Mouse (Mus musculus): ENCODE results near the gene Degs1. TPM values are rescaled to one million over a fixed set of nuclear protein-coding genes. Genes with fewer than 3 reads are reported as not detected.

Degs1 gene
- 64.3 and 69.1 TPM in 2 replicates for polyA plus RNA-seq (2016; fragmentation: Nextera tagmentation; extraction: Ambion mirVana)

- WGBS = under 1% methylated on average over 94 of the region's 94 CpGs
- peaks cover 18% of the 10 kb centered on the region for H3K27me3 ChIP-seq (ENCODE audit: poor library complexity, severe bottlenecking)
- DNase-seq (ENCODE audit: extremely low spot score, low spot score) = peak; percentile 92
- peaks cover 34% of the 10 kb centered on the region for H3K4me1 ChIP-seq
- peak within 1 kb of the TSS; percentile 97 for H3K27ac ChIP-seq
- H3K36me3 ChIP-seq (replicated peaks) = peaks cover 21% of the 10 kb centered on the region
- peak within 1 kb of the TSS; percentile 85 for H3K4me3 ChIP-seq
- H3K9me3 ChIP-seq = no peaks in the 10 kb centered on the region
Measured at GRCm38 (mm10) chr1:182282091-182283075, at the start of gene Degs1. Degs1 (minus strand) TSS chr1:182282804.

GRCm38 (mm10) chr1:182325919-182326318 lies 43.3 kb upstream of the Degs1 start:
- Histone ChIP-seq H3K36me3 (replicated peaks) (peaks cover 91% of the 10 kb centered on the region), H3K27ac (no peak overlapping the region), H3K27me3 (ENCODE audit: poor library complexity, severe bottlenecking) (no peaks in the 10 kb centered on the region), H3K9me3 (peaks cover 2% of the 10 kb centered on the region; the same call in 1 of the 2 replicates), H3K4me1 (no peaks in the 10 kb centered on the region), H3K4me3 (no peak overlapping the region)
- WGBS = 95% methylated on average over 1 of the region's 1 CpGs
- DNase-seq (ENCODE audit: extremely low spot score, low spot score) = no peak

- no peak for DNase-seq (ENCODE audit: extremely low spot score, low spot score)
- no peaks in the 10 kb centered on the region for H3K27me3 ChIP-seq (ENCODE audit: poor library complexity, severe bottlenecking)
- no peak overlapping the region for H3K27ac ChIP-seq
- H3K36me3 ChIP-seq (replicated peaks) = peaks cover 100% of the 10 kb centered on the region
- peaks cover 2% of the 10 kb centered on the region; the same call in 1 of the 2 replicates for H3K9me3 ChIP-seq
- no peaks in the 10 kb centered on the region for H3K4me1 ChIP-seq
- WGBS = 94% methylated on average over 7 of the region's 7 CpGs
- no peak overlapping the region for H3K4me3 ChIP-seq
Measured at GRCm38 (mm10) chr1:182324552-182324951, 41.9 kb upstream of the Degs1 start.

- H3K36me3 ChIP-seq (replicated peaks) = peaks cover 100% of the 10 kb centered on the region
- no peaks in the 10 kb centered on the region for H3K27me3 ChIP-seq (ENCODE audit: poor library complexity, severe bottlenecking)
- WGBS = 92% methylated on average over 3 of the region's 3 CpGs
- H3K27ac ChIP-seq = no peak overlapping the region
- no peaks in the 10 kb centered on the region for H3K4me1 ChIP-seq
- peaks cover 2% of the 10 kb centered on the region; the same call in 1 of the 2 replicates for H3K9me3 ChIP-seq
- H3K4me3 ChIP-seq = no peak overlapping the region
- DNase-seq (ENCODE audit: extremely low spot score, low spot score) = no peak
Measured at GRCm38 (mm10) chr1:182323139-182323538, 40.5 kb upstream of the Degs1 start.

- no peaks in the 10 kb centered on the region for H3K4me1 ChIP-seq
- peaks cover 88% of the 10 kb centered on the region for H3K36me3 ChIP-seq (replicated peaks)
- no peak for DNase-seq (ENCODE audit: extremely low spot score, low spot score)
- WGBS = 95% methylated on average over 5 of the region's 5 CpGs
- no peak overlapping the region for H3K27ac ChIP-seq
- H3K9me3 ChIP-seq = peaks cover 11% of the 10 kb centered on the region
- H3K4me3 ChIP-seq = no peak overlapping the region
- no peaks in the 10 kb centered on the region for H3K27me3 ChIP-seq (ENCODE audit: poor library complexity, severe bottlenecking)
Measured at GRCm38 (mm10) chr1:182314201-182314600, 31.6 kb upstream of the Degs1 start.

GRCm38 (mm10) chr1:182313181-182313580 lies 30.6 kb upstream of the Degs1 start:
- Histone ChIP-seq H3K27ac (no peak overlapping the region), H3K9me3 (peaks cover 11% of the 10 kb centered on the region), H3K4me1 (no peaks in the 10 kb centered on the region), H3K4me3 (no peak overlapping the region), H3K27me3 (ENCODE audit: poor library complexity, severe bottlenecking) (no peaks in the 10 kb centered on the region), H3K36me3 (replicated peaks) (peaks cover 78% of the 10 kb centered on the region)
- 92% methylated on average over 8 of the region's 8 CpGs for WGBS
- DNase-seq (ENCODE audit: extremely low spot score, low spot score) = no peak

GRCm38 (mm10) chr1:182311376-182311775 lies 28.8 kb upstream of the Degs1 start:
- peaks cover 60% of the 10 kb centered on the region for H3K36me3 ChIP-seq (replicated peaks)
- WGBS = 94% methylated on average over 5 of the region's 5 CpGs
- no peaks in the 10 kb centered on the region for H3K27me3 ChIP-seq (ENCODE audit: poor library complexity, severe bottlenecking)
- no peak for DNase-seq (ENCODE audit: extremely low spot score, low spot score)
- H3K4me1 ChIP-seq = no peaks in the 10 kb centered on the region
- peaks cover 11% of the 10 kb centered on the region for H3K9me3 ChIP-seq
- H3K27ac ChIP-seq = no peak overlapping the region
- H3K4me3 ChIP-seq = no peak overlapping the region

- 87% methylated on average over 2 of the region's 2 CpGs for WGBS
- Histone ChIP-seq H3K4me1 (no peaks in the 10 kb centered on the region), H3K36me3 (replicated peaks) (peaks cover 49% of the 10 kb centered on the region), H3K27me3 (ENCODE audit: poor library complexity, severe bottlenecking) (no peaks in the 10 kb centered on the region), H3K27ac (no peak overlapping the region), H3K4me3 (no peak overlapping the region), H3K9me3 (peaks cover 11% of the 10 kb centered on the region)
- no peak for DNase-seq (ENCODE audit: extremely low spot score, low spot score)
Measured at GRCm38 (mm10) chr1:182310316-182310715, 27.7 kb upstream of the Degs1 start.

GRCm38 (mm10) chr1:182309403-182309802 lies 26.8 kb upstream of the Degs1 start:
- whole genome bisulfite sequencing = 84% methylated on average over 5 of the region's 5 CpGs
- no peak overlapping the region for H3K27ac ChIP-seq

GRCm38 (mm10) chr1:182302916-182303315 lies 20.3 kb upstream of the Degs1 start:
- no peaks in the 10 kb centered on the region for H3K4me1 ChIP-seq
- DNase-seq (ENCODE audit: extremely low spot score, low spot score) = no peak
- no peaks in the 10 kb centered on the region; the same call in 1 of the 2 replicates for H3K9me3 ChIP-seq
- WGBS = 95% methylated on average over 5 of the region's 5 CpGs
- H3K36me3 ChIP-seq (replicated peaks) = no peaks in the 10 kb centered on the region
- H3K4me3 ChIP-seq = no peak overlapping the region
- H3K27me3 ChIP-seq (ENCODE audit: poor library complexity, severe bottlenecking) = no peaks in the 10 kb centered on the region
- H3K27ac ChIP-seq = no peak overlapping the region

More at GRCm38 (mm10) chr1:182309403-182309802, 26.8 kb upstream of the Degs1 start:
- Histone ChIP-seq H3K4me3 (no peak overlapping the region), H3K9me3 (peaks cover 10% of the 10 kb centered on the region), H3K4me1 (no peaks in the 10 kb centered on the region), H3K36me3 (replicated peaks) (peaks cover 40% of the 10 kb centered on the region), H3K27me3 (ENCODE audit: poor library complexity, severe bottlenecking) (no peaks in the 10 kb centered on the region)
- no peak for DNase-seq (ENCODE audit: extremely low spot score, low spot score)

GRCm38 (mm10) chr1:182302176-182302870 lies 19.7 kb upstream of the Degs1 start:
- H3K36me3 ChIP-seq (replicated peaks) = no peaks in the 10 kb centered on the region
- no peaks in the 10 kb centered on the region for H3K27me3 ChIP-seq (ENCODE audit: poor library complexity, severe bottlenecking)
- no peaks in the 10 kb centered on the region; the same call in 1 of the 2 replicates for H3K9me3 ChIP-seq
- H3K4me1 ChIP-seq = peaks cover 1% of the 10 kb centered on the region; the same call in 1 of the 2 replicates
- H3K27ac ChIP-seq = no peak overlapping the region
- DNase-seq (ENCODE audit: extremely low spot score, low spot score) = no peak
- no peak overlapping the region for H3K4me3 ChIP-seq
- 90% methylated on average over 6 of the region's 6 CpGs for WGBS

GRCm38 (mm10) chr1:182297821-182298220 lies 15.2 kb upstream of the Degs1 start:
- peaks cover 14% of the 10 kb centered on the region for H3K9me3 ChIP-seq
- H3K36me3 ChIP-seq (replicated peaks) = no peaks in the 10 kb centered on the region
- peaks cover 8% of the 10 kb centered on the region for H3K4me1 ChIP-seq
- DNase-seq (ENCODE audit: extremely low spot score, low spot score) = no peak
- H3K27ac ChIP-seq = no peak overlapping the region
- 92% methylated on average over 5 of the region's 5 CpGs for WGBS
- no peak overlapping the region for H3K4me3 ChIP-seq
- no peaks in the 10 kb centered on the region; the same call in 1 of the 2 replicates for H3K27me3 ChIP-seq (ENCODE audit: poor library complexity, severe bottlenecking)

All from forebrain, embryonic 10.5 days (tissue).